Mouse (Mus musculus) kidney, postnatal 36 days (tissue): ENCODE measurements around the gene Rnf217.

Experiments
- DNase-seq, 2 experiments: peaks; one replicate each; pipeline ENCODE4 v3.0.0; 2021 to 2022; ENCODE audit warnings: mixed read lengths in 2 of 2

Rnf217 gene

DNA sequence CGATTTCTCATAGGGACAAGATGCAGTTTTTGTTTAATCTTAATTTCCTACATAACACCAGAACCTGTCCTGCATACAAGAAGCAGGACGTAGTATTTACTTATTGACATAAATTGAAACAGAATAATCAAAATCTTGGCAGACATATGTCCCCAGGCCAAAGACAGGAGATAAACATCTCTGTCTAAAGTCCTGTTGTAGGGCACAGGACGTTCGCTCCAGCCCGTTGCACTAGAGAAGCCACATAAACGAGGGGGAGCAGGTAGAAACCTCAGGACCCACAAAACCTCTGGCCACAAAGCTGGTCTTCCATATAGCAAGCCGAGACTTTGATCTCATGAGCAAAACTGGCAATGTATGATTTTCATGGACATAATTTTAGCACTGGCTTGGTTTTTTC lies 57.1 kb downstream of the Rnf217 start:
- DNase-seq, result no peak

DNA sequence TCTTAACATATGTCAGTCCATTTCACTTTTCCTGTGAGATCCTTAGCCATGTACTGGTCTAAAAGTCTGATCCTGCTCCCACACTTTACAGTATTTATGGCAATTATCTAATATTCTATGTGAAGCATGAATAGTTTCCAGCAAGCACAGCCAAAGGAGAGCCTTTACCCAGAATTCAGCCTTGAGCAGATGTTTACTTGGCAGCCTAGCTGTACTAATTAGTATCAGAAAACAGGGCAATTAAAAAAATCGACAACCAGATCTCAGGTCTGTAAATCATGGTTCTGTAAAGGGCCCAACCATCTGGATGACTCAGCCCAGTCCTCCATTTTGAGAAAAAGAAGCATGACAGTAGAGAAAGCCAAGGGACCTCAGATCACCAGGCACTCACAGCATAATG lies 57.6 kb downstream of the Rnf217 start:
- DNase-seq, result no peak

DNA sequence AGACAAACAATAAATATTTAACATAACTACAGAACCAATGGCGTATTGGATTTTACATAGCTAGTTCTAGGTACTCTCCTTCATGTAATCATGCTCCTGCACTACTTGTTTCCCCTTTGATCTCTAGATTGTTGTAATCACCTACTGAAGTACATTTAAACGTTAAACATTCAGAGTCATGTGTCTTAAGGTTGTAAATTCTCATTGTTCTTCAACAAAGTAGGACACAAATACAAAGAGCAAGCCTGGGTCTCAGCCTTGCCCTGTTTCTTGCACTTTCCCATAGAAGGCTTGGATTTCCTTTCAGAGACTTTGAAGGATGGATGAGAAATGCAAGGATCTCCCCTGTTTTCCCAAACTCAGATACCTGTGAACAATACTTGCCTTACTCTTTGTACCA lies 61.8 kb downstream of the Rnf217 start:
- no peak for DNase-seq

DNA sequence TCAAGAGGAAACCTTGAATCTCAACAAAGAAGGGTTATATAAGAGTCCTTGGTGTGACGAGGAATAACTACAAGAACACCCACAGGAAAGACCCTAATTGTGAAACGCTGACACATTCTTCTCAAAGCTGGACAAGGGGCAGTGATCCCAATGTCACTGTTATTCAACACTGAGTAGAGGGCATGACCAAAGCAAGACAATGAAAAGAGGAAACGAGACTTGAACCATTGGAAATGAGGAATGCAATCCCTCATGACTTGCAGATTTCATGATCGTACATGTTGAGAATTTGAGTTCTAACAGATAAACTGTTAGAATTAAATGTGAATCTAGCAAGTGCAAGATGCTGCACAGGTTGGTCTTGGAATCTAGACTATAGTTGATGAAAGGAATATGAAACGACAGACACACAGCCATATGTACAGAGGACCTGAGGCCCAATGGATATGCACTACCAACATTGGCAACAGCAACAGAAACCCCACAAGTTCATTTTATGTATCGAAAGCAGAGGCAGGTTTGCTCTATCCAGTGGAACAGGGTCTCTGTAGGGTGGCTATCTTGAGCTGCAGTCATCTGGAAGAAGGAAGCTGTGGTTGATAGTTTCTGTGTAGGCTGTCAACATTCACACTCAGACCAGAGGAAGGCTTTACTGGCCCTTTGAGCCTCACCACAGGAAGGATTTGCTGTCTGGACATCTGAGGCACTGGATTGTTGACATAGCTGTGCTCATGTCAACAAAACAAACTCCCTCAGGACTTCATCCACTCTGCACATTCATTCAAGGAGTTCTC lies 64.6 kb downstream of the Rnf217 start:
- DNase-seq, result no peak

DNA sequence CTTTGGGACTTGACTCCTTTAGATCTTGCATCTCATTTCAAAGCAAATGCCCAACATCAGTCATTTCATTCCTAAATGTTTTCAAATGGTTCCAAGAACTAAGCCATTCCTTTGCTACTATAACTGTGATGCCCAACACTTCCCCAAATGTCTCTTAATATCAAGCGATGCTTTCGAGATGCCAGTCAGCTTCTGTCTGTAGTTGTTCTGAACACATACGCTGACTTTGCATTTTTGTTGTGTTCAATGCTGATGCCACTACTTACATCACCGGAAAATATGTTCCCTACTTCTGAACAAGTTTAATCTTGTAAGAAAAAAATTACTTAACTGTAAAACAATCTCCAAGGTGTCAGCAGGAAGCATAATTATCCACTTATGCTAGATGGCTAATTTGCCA lies 68.5 kb downstream of the Rnf217 start:
- DNase-seq, result no peak

DNA sequence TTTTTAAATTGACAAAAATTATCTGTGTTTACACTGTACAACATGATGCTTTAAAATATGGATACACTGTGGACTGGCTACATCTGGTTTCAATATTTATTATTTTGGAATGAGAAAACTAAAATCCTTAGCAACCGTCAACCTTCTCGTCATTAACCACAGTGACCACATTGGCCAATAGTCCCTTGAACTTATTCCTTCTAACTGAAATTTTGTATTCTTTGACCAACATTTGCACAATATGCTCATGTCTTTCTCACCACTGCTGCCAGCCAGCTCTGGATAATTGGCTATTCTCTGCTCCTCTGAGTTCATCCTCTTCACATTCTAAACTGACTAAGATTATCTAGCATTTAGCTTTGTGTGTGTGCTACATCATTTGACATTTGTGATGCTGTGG lies 69.6 kb downstream of the Rnf217 start:
- DNase-seq, result no peak

DNA sequence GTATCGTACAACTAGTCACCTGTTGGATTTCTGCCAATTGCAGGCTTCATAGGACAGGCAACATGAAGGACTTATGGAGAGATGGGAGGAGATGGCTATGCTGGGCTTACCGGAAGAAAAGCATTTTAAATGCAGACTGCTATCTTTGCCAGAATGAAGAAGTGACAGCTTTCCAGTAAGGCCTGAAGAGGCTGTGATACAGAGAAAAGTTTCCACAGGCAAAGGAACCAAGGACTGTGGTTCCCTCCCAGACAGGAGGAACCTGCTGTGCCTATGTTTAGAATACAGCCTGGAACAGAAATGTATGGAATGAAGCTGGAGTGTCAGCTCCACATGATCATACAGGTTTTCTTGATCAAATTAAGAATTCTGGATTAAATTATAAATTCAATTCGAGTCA lies 70.3 kb downstream of the Rnf217 start:
- no peak for DNase-seq

DNA sequence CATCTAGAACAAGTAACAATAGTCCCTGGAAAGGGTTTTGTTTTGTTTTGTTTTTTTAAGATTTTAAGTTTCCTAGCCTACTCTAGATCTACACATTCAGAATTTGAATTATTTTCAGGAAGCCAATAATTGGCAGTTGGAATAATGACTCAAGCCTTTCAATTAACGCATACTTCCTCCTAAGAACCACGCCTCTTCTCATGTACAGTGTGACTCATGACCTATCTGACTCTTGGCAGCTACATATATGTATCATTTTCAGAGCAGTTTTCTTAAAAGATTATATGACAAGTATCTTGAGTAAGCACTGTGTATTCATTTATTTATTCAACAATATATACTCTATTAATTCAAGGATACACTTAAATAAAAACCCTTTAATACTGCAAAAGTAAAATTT lies 70.7 kb downstream of the Rnf217 start:
- no peak for DNase-seq

DNA sequence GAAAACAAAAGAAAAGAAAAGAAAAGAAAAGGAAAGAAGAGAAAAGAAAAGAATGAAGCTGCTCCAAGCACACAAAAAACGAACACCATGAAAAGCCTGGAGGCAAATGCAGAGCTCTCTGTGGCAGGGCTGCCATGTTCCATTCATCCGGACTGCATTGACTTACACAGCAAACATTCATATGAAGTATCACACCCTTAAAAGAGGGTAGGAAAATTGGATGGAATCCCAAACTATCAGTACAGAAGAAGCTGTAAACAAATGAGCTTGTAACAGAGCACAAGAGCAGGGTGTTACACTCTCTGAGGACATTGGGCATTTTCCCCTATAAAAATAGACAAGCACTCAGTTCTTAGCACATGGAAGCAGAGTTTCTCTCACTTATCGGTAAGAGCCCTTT lies 71.8 kb downstream of the Rnf217 start:
- DNase-seq, result no peak

DNA sequence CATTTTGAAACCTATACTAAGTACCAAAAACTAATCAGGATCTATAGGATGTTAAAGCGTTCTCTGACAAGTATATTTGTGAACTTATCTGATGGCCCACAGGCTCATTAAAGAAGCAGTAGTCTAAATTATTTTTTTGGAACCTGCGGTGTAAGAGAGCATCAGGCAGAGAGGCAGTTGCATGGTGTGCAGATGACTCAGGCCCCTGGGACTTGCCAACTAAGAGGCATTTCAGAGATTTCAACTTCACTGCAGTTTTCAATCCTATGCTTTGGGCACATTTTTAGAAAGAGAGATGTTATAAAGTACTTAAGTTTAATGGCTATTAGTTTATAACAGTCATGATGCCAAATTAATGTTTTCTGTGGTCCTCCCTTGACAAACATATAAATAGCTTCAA lies 73.9 kb downstream of the Rnf217 start:
- DNase-seq, result no peak

DNA sequence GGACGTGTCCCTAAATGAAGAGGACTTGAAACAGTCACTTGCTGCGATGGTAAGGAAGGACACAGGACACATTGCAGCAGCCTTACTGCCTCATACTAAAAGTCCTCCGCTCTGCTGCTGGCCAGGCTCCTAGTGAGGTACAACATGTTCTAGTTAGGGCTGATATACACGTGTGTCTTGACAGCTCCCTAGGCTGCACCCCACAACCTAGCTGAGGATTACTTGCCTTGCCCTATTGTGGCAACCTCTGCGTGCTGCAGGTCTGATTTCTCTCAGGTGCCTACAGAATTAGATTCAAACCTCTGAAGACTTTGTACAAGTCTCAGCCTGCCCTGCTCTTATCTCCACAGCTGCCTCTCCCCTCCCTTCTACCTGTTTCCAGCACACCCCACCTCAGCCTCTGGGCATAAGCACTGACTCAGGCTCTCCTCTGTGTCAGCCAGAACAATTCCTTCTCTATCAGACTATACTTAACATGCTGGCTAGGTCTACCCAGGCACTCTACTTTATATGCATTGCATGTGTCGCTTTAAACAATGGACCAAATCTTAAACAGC lies 75.6 kb downstream of the Rnf217 start:
- DNase-seq, result no peak

DNA sequence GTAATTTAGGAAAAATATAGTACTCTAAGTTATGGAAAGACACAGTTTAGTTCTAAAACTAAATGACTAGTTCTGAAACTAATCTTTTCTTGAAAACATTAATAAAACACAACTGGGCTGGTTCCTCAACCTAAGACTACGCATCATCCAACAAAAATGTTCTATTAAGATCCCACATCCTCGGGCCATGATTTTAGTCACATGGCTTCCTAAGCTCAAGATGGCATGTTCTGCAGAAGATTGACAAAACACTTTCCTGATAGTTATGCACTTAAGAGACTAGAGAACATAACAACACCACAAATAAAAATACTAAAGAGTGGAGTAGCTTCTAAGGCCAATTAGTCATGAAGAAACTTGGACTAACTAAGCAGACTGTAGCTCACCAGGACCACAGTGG lies 76.2 kb downstream of the Rnf217 start:
- no peak for DNase-seq

DNA sequence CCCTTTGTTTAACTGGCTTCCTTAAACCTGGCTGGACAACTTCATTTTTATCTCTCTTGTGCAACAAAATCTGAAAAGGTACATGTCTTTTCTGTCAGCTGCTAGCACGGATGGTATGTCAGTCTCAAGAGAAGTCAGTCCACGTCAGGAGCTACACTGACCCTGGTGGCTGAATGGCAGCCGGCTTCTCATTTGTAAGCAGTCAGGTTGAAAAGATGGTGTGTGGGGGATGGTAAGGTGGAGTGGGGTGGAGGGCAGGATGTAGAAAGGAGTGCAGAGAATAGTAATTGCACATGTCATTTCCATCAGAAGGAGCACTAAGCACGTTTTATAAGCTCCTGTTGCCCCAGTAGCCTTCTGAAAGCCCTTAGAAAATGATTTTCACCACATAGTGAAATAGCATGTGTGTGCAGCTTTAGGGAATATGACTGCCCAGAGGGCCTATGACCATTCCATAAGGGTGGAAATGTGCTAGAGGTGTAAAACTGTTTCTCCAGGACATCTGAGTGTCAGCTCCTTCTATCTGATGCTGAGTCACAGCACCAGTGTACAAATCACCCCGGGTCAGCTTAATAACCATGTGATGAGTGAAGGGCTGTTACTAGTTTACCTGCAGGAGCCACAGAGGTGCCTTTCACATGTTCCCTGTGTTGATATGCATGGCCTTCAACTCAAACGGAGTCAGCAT lies 80.5 kb downstream of the Rnf217 start:
- DNase-seq, result no peak

DNA sequence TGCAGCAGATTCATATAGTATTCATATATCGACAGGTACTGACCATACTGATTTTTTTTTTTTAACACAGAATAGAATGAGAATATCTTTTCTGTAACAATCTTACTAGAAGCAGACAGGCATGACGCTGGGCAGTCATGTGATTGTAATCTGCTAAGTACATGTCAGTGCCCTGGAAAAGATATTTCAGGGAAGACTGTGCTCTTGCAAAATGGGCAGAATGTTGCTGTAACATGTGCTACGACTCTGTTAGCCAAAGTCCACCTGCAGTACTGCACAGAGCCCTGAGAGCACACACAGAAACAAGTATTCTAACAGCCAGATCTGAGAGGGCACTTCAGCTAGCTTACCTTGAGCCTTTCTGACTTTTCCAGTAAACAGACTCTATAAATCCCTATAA lies 83.3 kb downstream of the Rnf217 start:
- DNase-seq, result no peak

DNA sequence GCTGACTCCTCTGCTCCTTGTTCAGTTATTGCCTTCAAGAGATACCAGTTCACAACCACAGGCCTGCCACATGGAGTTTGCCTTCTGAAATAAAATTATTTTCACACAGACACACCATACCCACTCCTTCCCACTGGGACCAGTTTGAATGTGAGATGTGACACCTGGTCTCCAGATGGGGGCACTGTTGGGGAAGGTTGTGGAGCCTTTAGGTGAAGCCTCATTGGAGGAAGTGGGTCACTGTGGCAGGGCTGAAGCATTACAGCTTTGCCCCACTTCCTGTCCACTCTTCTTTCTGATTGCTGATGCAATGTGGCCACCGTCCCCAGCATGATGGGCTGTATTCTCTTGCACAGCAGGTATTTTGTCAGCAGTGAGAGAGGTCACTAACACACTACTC lies 89.6 kb downstream of the Rnf217 start:
- peak in 1 of 2 experiments; percentile 31 for DNase-seq

DNA sequence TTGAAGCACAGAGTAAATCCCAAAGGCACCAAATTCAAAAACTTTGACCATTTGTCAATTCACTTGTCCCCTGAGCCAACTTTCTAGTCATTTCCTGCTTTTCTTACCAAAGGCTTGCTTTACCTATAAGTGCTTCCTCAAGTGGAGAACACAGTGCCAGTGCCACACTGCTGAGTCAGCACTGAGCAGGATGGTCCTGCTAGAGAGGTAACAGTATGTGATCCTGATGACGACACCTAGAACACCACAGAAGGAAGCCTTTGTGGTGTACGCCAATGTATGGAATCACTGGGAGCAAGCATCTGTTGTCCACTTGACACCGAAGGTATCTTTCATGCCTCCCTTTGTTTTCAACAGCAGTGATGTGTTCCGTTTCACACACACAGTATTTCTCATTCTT lies 90.8 kb downstream of the Rnf217 start:
- DNase-seq, result no peak

DNA sequence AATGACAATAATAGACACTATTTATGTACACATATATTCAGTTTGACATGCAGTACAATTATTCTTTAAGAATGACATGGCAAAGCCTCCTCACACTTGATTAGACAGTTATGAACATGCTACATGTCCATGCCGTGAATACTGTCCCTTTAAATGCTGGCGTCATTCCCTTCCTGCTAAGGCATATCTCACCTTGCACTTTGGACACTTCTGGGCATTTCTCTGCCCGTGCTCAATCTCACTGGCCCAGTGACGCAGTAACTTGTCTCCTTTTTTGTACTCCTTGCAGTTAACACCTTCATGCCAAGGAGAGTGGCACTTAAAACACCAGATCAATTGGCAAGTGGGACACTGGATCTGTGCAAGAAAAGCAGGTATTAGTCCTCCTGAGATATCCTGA lies 91.8 kb downstream of the Rnf217 start:
- DNase-seq, result peak; percentile 11 to 52

DNA sequence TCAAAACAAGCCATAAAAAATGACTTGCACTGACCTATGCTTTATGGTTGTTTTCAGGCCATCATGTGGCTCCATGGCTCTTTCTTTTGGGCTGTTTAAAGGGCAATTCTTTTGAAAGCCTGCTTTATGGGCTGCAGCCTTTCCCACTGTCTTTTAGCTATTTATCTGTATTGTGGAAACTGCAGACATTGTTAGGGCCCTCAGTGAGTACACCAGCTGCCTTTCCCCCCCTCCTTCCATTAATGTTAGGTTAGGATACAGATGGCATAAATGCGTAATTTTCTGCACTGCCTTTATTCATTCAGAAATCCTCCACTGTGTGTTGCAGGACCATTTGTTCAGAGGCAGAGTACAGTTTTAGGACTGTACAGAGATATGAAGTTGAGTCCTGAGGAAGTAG lies 93.1 kb downstream of the Rnf217 start:
- no peak for DNase-seq

DNA sequence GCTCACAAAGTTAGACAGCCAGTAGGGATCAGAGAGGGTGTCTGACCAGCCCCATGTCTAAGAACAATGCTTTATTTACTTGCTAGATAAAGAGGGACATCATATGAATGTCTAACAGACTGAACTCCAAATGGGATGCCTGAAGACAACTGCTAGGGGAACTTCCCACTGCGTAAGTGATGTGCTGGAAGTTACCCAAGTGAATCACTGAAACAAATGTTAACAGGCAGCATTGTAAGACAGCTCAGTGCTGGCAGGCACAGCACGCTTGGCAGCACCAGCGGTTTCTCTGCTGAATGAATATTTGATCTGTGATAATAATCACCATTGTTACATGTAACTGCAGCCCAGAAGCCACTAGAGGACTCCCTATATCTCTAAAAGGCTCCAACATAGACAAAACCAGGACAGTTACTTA lies 104.8 kb downstream of the Rnf217 start:
- DNase-seq, result peak; percentile 12 to 26

DNA sequence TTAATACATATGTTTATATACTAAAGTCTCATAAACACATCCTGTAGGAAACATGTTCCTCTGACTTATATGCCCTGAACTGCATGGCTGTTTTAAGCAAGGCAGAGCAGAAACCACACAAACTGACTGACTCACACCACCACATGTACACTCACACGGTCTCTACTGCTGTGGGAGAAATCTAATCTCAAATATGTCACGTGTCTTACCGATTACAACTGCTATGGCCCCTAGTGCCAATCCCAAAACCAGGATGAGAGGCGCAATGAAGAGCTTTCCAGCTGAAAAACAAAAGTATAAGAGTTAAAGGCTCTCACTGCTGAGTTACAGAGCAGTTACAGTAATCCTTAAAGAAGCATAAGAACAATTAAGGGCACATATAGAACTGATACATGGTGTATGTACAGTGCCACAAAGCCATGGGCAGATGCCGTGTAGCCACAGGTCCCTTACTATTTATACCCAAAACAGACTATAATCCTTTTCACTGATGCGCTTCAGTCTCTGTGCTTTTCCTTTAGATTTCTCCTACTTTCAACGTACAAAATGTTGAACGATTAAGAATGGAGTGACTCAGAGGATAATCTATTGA lies 105.3 kb downstream of the Rnf217 start:
- DNase-seq, result no peak

DNA sequence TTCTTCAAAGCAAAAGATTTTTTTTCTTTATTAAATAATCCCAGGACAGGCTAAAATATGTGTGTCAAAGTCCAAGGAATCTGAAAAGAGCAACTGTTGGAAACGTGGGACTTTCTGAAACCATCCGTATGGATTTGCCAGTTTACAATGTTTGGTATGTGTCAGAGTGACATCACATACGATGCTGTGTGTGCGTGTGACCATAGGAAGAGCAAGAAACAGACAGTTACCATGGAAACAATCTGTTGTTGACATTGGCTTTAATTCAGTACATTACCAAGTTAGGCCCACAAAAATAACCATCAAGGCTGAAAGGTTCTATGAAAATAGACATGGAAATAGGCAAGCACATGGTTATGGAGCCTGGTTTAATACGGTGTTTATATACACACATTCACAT lies 107.3 kb downstream of the Rnf217 start:
- no peak for DNase-seq

DNA sequence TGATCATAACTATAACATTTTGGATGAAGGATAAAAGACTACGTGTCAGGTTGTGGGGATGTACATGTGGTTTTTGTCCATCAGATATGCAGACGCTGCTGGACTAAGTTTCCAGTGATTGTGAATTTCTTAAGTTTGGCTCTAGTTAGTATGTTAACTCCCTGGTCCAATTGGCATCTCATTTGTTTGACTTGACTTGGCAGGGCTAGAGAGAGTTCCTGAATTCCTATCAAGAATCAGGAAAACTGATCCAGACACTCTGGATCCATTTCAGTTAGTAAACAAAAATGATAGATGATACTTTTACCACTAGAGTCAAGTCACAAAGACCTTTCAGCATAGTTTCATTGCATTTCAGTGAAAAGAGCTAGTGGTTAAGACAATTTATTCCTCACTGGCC lies 112.1 kb downstream of the Rnf217 start:
- no peak for DNase-seq

DNA sequence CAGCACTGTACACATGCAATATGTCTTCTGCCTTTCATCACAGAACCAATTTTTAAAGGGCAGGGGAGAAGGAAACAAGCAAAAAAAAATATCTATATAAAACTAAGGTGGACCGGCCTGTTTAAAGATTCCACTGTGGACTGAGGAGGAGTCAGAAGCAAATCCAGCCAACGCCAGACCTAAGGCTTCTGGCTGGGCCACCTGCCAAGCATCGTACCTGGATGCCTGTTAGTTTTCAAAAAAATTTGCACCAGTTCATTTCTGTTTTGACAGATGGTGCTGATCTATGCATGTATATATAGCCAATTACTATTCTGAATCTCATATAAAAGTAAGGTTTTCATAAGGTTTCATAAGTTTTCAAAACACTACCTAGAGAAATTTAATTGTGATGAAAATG lies 113.2 kb downstream of the Rnf217 start:
- DNase-seq, result no peak

DNA sequence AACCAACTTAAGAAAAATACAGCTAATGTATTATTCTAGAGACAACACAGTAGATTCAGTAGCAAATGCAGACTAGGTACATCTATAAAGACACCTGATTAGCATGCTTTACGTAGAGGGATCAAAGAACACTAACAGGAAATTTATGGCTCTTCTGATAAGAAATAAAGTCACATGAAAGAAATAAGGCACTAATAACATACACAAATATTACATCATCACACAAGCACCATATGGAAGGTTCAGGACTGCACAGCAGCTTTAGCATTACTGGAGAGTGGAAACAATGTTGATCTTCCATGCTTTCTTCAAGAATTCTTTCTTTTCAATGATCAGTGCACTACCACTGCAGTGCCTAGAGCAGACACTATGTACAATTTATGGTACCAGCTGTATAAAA lies 114.7 kb downstream of the Rnf217 start:
- no peak for DNase-seq
